Mouse (Mus musculus) small intestine, adult 2 months (tissue): ENCODE results near the gene Pus3.

ENCODE experiments used
- CTCF ChIP-seq: fragments of 200-500 bp; IDR thresholded peaks from 2 replicates; pipeline ENCODE4 v1.5.1; 2012; ENCODE audit warnings: low read depth, mild to moderate bottlenecking, control low read depth, inconsistent platforms, low read length, moderate library complexity, mixed read lengths; ENCODE audit not compliant: insufficient replicate concordance, insufficient read length; ENCODE audit errors: extremely low read depth
- POLR2A ChIP-seq: fragments of 200-500 bp; IDR thresholded peaks from 2 replicates; pipeline ENCODE4 v1.6.1; 2012; ENCODE audit warnings: low read depth, mild to moderate bottlenecking, control low read depth, inconsistent platforms, low read length, moderate library complexity

DNA sequence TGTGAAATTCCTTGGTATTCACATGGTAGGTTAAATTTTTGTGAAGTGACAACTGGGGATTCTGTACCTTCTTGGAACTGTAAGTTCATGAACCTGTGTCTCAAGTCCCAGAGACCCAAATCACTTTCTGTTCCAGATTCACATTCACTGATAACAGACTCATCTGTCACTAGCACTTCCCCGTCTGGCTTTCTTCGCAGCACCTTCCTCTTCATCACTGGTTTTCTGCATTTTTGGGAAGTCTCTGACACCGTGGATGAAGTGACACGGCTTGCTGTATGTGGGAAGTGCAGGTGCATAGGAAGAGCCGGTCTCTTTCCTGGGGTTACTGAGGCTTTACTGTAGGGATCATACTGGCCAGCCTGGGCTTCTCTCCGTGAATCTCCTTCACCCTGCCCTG, 3.2 kb downstream of the Pus3 start:
- no peak for TF ChIP-seq CTCF
- no peak for TF ChIP-seq POLR2A
